In genomic region chr6:113076686-113077516, GRCm38 (mm10) we compare ENCODE assay signal across 8 mouse cellular contexts. TPM values are rescaled to one million over a fixed set of nuclear protein-coding genes. Genes with fewer than 3 reads are reported as not detected.
DNase-seq lines count a peak whose midpoint lies in the region; ATAC-seq lines count a peak whose summit lies in the region.

Gene Setd5 (plus strand): TSS chr6:113077365.

- intact Hi-C loops in gastrocnemius, postnatal 14 days (cut with DNase I; ENCODE audit: low total_unique reads), result no loop called here
- intact Hi-C loops in left cerebral cortex, postnatal 10 days (cut with DNase I), result no loop called here

- DNase-seq in adrenal gland, adult (ENCODE audit: inconsistent age in 2 of 2, low spot score in 1 of 2), result peak; percentile 99 to 100
- peak; percentile 97 for DNase-seq in embryo, embryonic 10.5 days (ENCODE audit: low spot score)
- peak; percentile 99 for DNase-seq in gastrocnemius, postnatal 14 days
- peak; percentile 96 to 99 for DNase-seq in left cerebral cortex, postnatal 10 days (ENCODE audit: extremely low spot score in 1 of 2, low spot score in 2 of 2)
- peak; percentile 98 for DNase-seq in right cerebral cortex, postnatal 25 days
- peak; percentile 98 to 99 for DNase-seq in urinary bladder, postnatal 4 days (ENCODE audit: low spot score in 2 of 2)

- peak; percentile 77 for ATAC-seq in inflammation-experienced regulatory T-cells, adult 6 months
- ATAC-seq in megakaryocyte-erythroid progenitor cell, adult 5-6 weeks (replicated peaks; ENCODE audit: low FRiP score, low TSS enrichment, poor library complexity, severe bottlenecking), result peak; percentile 72

RNA-seq across cellular contexts. Expression of gene Setd5, which starts in this region (rescaled TPM):
- total RNA-seq in gastrocnemius, postnatal 14 days (2021), result 10 to 100 TPM; 36.4 to 41.2 TPM
- polyA plus RNA-seq in inflammation-experienced regulatory T-cells, adult 6 months (2017; shearing (Covaris generic)), result 10 to 100 TPM; 33.6 to 48.8 (median 47.2) TPM
- total RNA-seq in left cerebral cortex, postnatal 10 days (2021), result 100 to 1,000 TPM; 133 to 135 TPM
- 136 and 143 TPM in 2 replicates for total RNA-seq in megakaryocyte-erythroid progenitor cell, adult 5-6 weeks (2014; fragmentation: Nextera tagmentation)
- total RNA-seq in megakaryocyte-erythroid progenitor cell, adult 5-6 weeks (2017), result 79.1 and 80.2 TPM in 2 replicates

Comparison
In these comparisons a context has a peak if more than half of its experiments do, and no peak if none do; other contexts are left out.
1. Peak in every context shown above with its lines: DNase-seq and ATAC-seq.